In the genomic region with DNA sequence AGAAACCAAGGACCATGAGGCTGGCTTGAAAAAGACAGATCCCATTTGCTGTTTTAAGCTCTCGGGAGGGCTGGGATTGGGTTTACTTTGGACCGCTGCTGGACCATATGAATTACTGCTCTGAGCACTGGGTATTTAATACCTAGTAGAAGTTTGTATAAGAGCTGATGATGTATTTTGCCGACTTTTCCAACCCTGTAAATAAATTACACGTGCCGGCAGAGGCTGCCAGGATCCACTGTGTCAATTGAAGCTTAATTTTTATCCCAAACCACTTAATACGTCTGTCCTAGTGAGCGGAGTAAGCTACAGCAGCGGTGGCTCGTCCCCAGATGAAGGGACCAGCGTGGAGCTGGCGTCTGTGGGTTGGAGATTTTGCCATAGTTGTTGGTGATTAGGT, we compare ENCODE assay signal across 20 mouse cellular contexts. TPM values are rescaled to one million over a fixed set of nuclear protein-coding genes. Genes with fewer than 3 reads are reported as not detected.
DNase-seq lines count a peak whose midpoint lies in the region; ATAC-seq and TF ChIP-seq lines count a peak whose summit lies in the region.
"Had no signal": no experiment of that assay in that cellular context is flagged by ENCODE, and none has a peak within 500 bp of the region (broad histone marks: within the 10 kb centered on the region; RNA-seq: fewer than 3 reads in every experiment).

No protein-coding gene starts in this region.

- H3K4me2 ChIP-seq in embryonic facial prominence, embryonic 13.5 days: peak overlapping the region; percentile 92
- 0 out of 2 replicates have a peak overlapping the region, but pooled peaks have one; percentile 10 for H3K4me2 ChIP-seq in intestine, embryonic 15.5 days (replicated peaks)
- H3K4me2 ChIP-seq in kidney, embryonic 15.5 days: peak overlapping the region; percentile 48
- peak overlapping the region; percentile 38 for H3K4me2 ChIP-seq in limb, embryonic 14.5 days (replicated peaks; ENCODE audit: low read depth, low read length, severe bottlenecking)
- H3K4me2 ChIP-seq: hindbrain, embryonic 12.5 days; lung, embryonic 14.5 days had no signal

- peaks cover 33% of the 10 kb centered on the region for H3K27me3 ChIP-seq in embryonic facial prominence, embryonic 13.5 days
- H3K27me3 ChIP-seq in intestine, embryonic 15.5 days (replicated peaks): peaks cover 51% of the 10 kb centered on the region
- peaks cover 93% of the 10 kb centered on the region for H3K27me3 ChIP-seq in kidney, embryonic 15.5 days
- H3K27me3 ChIP-seq in limb, embryonic 14.5 days (ENCODE audit: control insufficient read depth, insufficient read depth, low read length): peaks cover 29% of the 10 kb centered on the region
- no peaks in the 10 kb centered on the region for H3K27me3 ChIP-seq in thymus, adult 2 months (ENCODE audit: control insufficient read depth, insufficient read depth, low read length)
- H3K27me3 ChIP-seq: Patski had no signal

- ATAC-seq in embryonic facial prominence, embryonic 13.5 days (ENCODE audit: insufficient number of reproducible peaks, insufficient read depth, low FRiP score, low TSS enrichment, low read depth): no peak
- no peak for ATAC-seq in intestine, embryonic 15.5 days
- ATAC-seq in kidney, embryonic 15.5 days (replicated peaks; ENCODE audit: low FRiP score): no peak
- ATAC-seq in limb, embryonic 14.5 days (ENCODE audit: low FRiP score, low read depth): no peak
- ATAC-seq: activated CD4-positive, CD25-positive, alpha-beta regulatory T cell, adult 4 months; inflammation-experienced regulatory T-cells, adult 6 months; Patski had no signal

- H3K4me3 ChIP-seq in embryonic facial prominence, embryonic 13.5 days: peak overlapping the region; percentile 19; the same call in 1 of the 2 replicates
- H3K4me3 ChIP-seq in intestine, embryonic 15.5 days (replicated peaks): no peak overlapping the region
- peak overlapping the region; percentile 24 for H3K4me3 ChIP-seq in kidney, embryonic 15.5 days (replicated peaks)
- H3K4me3 ChIP-seq in limb, embryonic 14.5 days (replicated peaks; ENCODE audit: low read length): no peak overlapping the region; the same call in 1 of the 2 replicates
- H3K4me3 ChIP-seq in thymus, adult 2 months (ENCODE audit: control insufficient read depth, insufficient read depth, low read length): no peak overlapping the region
- H3K4me3 ChIP-seq: hindbrain, embryonic 12.5 days; liver, embryonic 12.5 days; midbrain, embryonic 10.5 days; neural tube, embryonic 12.5 days had no signal

- no peaks in the 10 kb centered on the region; the same call in 1 of the 2 replicates for H3K36me3 ChIP-seq in embryonic facial prominence, embryonic 13.5 days
- H3K36me3 ChIP-seq in intestine, embryonic 15.5 days: no peaks in the 10 kb centered on the region
- no peaks in the 10 kb centered on the region for H3K36me3 ChIP-seq in kidney, embryonic 15.5 days
- H3K36me3 ChIP-seq in limb, embryonic 14.5 days (ENCODE audit: control insufficient read depth, insufficient read depth, low read length): no peaks in the 10 kb centered on the region
- no peaks in the 10 kb centered on the region for H3K36me3 ChIP-seq in thymus, adult 2 months (ENCODE audit: control insufficient read depth, insufficient read depth, low read length)
- H3K36me3 ChIP-seq: hindbrain, embryonic 12.5 days; liver, embryonic 12.5 days; midbrain, embryonic 10.5 days; neural tube, embryonic 12.5 days had no signal

- 41% methylated on average over 11 of the region's 11 CpGs for WGBS in embryonic facial prominence, embryonic 13.5 days
- 38% methylated on average over 11 of the region's 11 CpGs for WGBS in intestine, embryonic 15.5 days
- WGBS in kidney, embryonic 15.5 days: 28% methylated on average over 11 of the region's 11 CpGs
- WGBS in limb, embryonic 14.5 days: 31% methylated on average over 11 of the region's 11 CpGs
- WGBS in thymus, adult 2 months: 92% methylated on average over 11 of the region's 11 CpGs

- DNase-seq in limb, embryonic 14.5 days (ENCODE audit: low spot score): peak; percentile 35
- DNase-seq in thymus, adult 2 months: no peak
- no peak for DNase-seq in frontal cortex, postnatal 36 days (ENCODE audit: low spot score in 2 of 2)
- no peak for DNase-seq in adrenal gland, adult (ENCODE audit: inconsistent age in 2 of 2, low spot score in 1 of 2)
- DNase-seq: cerebellum, postnatal 14 days; gastrocnemius, postnatal 25 days; layer of hippocampus, adult 9-11 months; lung, embryonic 14.5 days; lung, postnatal 4 days; right cerebral cortex, postnatal 25 days had no signal

- H3K4me1 ChIP-seq in embryonic facial prominence, embryonic 13.5 days: peaks cover 72% of the 10 kb centered on the region
- peaks cover 7% of the 10 kb centered on the region for H3K4me1 ChIP-seq in intestine, embryonic 15.5 days (replicated peaks)
- peaks cover 59% of the 10 kb centered on the region for H3K4me1 ChIP-seq in kidney, embryonic 15.5 days
- peaks cover 37% of the 10 kb centered on the region for H3K4me1 ChIP-seq in limb, embryonic 14.5 days (ENCODE audit: control insufficient read depth, insufficient read depth, low read length)
- no peaks in the 10 kb centered on the region; the same call in 1 of the 2 replicates for H3K4me1 ChIP-seq in thymus, adult 2 months (replicated peaks; ENCODE audit: control insufficient read depth, insufficient read depth, low read length)

- TF ChIP-seq CTCF in thymus, adult 2 months (IDR thresholded peaks at IDR 0.05; ENCODE audit: borderline replicate concordance, control insufficient read depth, extremely low read depth, insufficient read depth, low read length, poor library complexity): no peak

- TF ChIP-seq POLR2A in limb, embryonic 14.5 days (IDR thresholded peaks at IDR 0.05; ENCODE audit: borderline replicate concordance, extremely low read depth, insufficient read depth, insufficient read length): no peak
- no peak for TF ChIP-seq POLR2A in thymus, adult 2 months (IDR thresholded peaks at IDR 0.05; ENCODE audit: control insufficient read depth, extremely low read depth, insufficient read depth, low read length, poor library complexity)

- no peaks in the 10 kb centered on the region for H3K9me3 ChIP-seq in embryonic facial prominence, embryonic 13.5 days
- H3K9me3 ChIP-seq in intestine, embryonic 15.5 days: no peaks in the 10 kb centered on the region
- H3K9me3 ChIP-seq in kidney, embryonic 15.5 days (replicated peaks): 0 out of 2 replicates have a peak, but pooled peaks cover 4% of the 10 kb centered on the region
- 0 out of 2 replicates have a peak, but pooled peaks cover 3% of the 10 kb centered on the region for H3K9me3 ChIP-seq in limb, embryonic 14.5 days (ENCODE audit: control insufficient read depth, low read length)
- H3K9me3 ChIP-seq: hindbrain, embryonic 12.5 days; midbrain, embryonic 10.5 days; neural tube, embryonic 12.5 days had no signal

- 0 out of 2 replicates have a peak overlapping the region, but pooled peaks have one; percentile 21 for H3K9ac ChIP-seq in embryonic facial prominence, embryonic 13.5 days
- no peak overlapping the region for H3K9ac ChIP-seq in intestine, embryonic 15.5 days
- H3K9ac ChIP-seq in kidney, embryonic 15.5 days: no peak overlapping the region
- H3K9ac ChIP-seq in limb, embryonic 14.5 days (ENCODE audit: low read depth, low read length, severe bottlenecking): no peak overlapping the region
- H3K9ac ChIP-seq: hindbrain, embryonic 12.5 days; liver, embryonic 12.5 days; lung, embryonic 14.5 days; neural tube, embryonic 12.5 days had no signal

- peak overlapping the region; percentile 73 for H3K27ac ChIP-seq in embryonic facial prominence, embryonic 13.5 days
- H3K27ac ChIP-seq in intestine, embryonic 15.5 days: no peak overlapping the region
- 0 out of 2 replicates have a peak overlapping the region, but pooled peaks have one; percentile 20 for H3K27ac ChIP-seq in kidney, embryonic 15.5 days
- H3K27ac ChIP-seq in limb, embryonic 14.5 days (replicated peaks; ENCODE audit: low read depth, low read length): no peak overlapping the region
- H3K27ac ChIP-seq in thymus, adult 2 months (ENCODE audit: control insufficient read depth, insufficient read depth, low read length): no peak overlapping the region
- H3K27ac ChIP-seq: hindbrain, embryonic 12.5 days; liver, embryonic 12.5 days; midbrain, embryonic 10.5 days; neural tube, embryonic 12.5 days had no signal

RNA-seq across cellular contexts. Expression of a gene that starts 7.9 kb away (rescaled TPM):
- polyA plus RNA-seq in embryonic facial prominence, embryonic 13.5 days (2015; fragmentation: Nextera tagmentation; extraction: Ambion mirVana): 55.8 and 60.4 TPM in 2 replicates
- polyA plus RNA-seq in intestine, embryonic 15.5 days (2015; fragmentation: Nextera tagmentation; extraction: Ambion mirVana): 0.78 and 0.85 TPM in 2 replicates
- 5.0 and 6.4 TPM in 2 replicates for polyA plus RNA-seq in kidney, embryonic 15.5 days (2015; fragmentation: Nextera tagmentation; extraction: Ambion mirVana)
- polyA plus RNA-seq in limb, embryonic 14.5 days (2012; rRNA removed): 9.0 and 14.0 TPM in 2 replicates
- 10.0 and 10.7 TPM in 2 replicates for polyA plus RNA-seq in limb, embryonic 14.5 days (2014; fragmentation: Nextera tagmentation; extraction: Ambion mirVana)
- polyA plus RNA-seq in thymus, adult 2 months (2012; rRNA removed): 0.40 and 0.71 TPM in 2 replicates
- polyA plus RNA-seq: activated CD4-positive, CD25-positive, alpha-beta regulatory T cell, adult 4 months had no signal

Comparison
In these comparisons a context has a peak if more than half of its experiments do, and no peak if none do; other contexts are left out.
1. H3K27ac ChIP-seq: peak in embryonic facial prominence, embryonic 13.5 days (single experiment) and kidney, embryonic 15.5 days (single experiment); none in intestine, embryonic 15.5 days (single experiment), limb, embryonic 14.5 days (single experiment) and thymus, adult 2 months (single experiment).
2. H3K4me2 ChIP-seq: peak in every context shown above with its lines; median percentile 92 in embryonic facial prominence, embryonic 13.5 days; 48 in kidney, embryonic 15.5 days; 38 in limb, embryonic 14.5 days; 10 in intestine, embryonic 15.5 days.
3. H3K4me3 ChIP-seq: peak in embryonic facial prominence, embryonic 13.5 days (single experiment) and kidney, embryonic 15.5 days (single experiment); none in intestine, embryonic 15.5 days (single experiment), limb, embryonic 14.5 days (single experiment) and thymus, adult 2 months (single experiment).